Mouse (Mus musculus) heart, adult 11 months (tissue): ENCODE data around the gene Zfp653.
"Not testable (repeated sequence)": the region's sequence is repeated elsewhere in the genome, so short reads cannot be mapped to it uniquely, and the experiment has no call there.

Source experiments
- DNase-seq: peaks from one replicate; pipeline ENCODE4 v3.0.0; 2022

The Zfp653 gene

DNA sequence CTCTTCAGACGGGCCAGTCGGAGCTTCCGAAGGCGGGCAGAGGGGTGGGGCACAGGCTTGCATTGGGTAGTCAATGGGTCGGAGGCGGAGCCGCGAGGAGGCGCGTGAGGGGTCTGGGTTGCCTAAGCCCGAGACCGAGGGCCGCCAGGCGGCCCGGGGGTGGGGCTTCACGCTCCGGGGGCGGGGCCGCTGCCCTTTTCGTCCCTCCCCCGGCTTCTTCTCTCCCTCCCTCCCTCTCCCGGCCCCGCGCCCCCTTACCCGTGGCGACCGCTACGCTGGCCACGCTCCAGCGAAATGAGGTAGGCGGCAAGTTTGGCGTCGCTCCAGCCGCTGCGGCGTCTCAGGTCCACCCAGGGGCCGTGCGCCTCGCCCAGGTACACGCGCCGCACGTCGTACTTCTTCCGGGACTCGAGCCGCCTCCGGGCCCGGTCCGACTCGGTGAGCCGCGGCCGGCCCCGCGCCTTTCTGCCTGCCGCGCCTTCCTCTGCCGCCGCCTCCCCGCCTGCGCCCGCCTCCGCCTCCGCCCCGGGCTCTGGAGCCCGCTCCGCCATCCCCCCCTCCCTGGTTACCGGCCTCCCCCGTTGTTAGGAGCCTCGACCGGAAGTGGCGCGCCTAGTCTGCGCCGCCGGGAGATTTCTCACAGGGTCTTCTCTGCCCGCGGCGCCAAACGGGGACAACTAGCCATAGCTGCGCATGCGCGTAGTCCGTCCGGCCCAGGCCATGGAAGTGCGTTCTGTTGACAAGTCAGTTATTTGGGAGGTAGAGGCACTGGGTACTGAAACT lies at the start of gene Zfp653, which contains the start of gene Gm49318:
Gene Zfp653 (minus strand): TSS at position 586 of the 783 bp plus-strand sequence.
Gene Gm49318 (minus strand): TSS at position 469 of the 783 bp plus-strand sequence.
- DNase-seq, result peak; percentile 100

DNA sequence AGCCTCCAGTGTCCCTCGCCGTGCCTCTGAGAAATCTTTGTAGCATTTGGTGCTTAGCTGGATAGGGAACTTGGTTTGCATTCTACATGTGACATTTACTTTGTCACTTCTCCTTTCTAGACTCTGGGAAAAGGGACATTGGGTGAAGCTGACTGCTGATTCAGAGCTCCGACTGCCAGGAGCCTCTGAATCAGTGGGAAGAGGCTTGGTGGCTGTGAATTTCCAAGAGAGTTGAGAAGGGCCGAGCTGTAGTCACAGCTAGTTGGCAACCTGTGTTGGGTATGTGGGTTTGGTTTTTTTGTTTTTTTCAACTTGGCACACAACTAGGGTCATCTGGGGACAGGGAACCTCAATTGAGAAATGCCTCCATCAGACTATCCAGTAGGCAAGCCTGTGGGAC lies 48.4 kb upstream of the Zfp653 start:
- peak; percentile 93 for DNase-seq

DNA sequence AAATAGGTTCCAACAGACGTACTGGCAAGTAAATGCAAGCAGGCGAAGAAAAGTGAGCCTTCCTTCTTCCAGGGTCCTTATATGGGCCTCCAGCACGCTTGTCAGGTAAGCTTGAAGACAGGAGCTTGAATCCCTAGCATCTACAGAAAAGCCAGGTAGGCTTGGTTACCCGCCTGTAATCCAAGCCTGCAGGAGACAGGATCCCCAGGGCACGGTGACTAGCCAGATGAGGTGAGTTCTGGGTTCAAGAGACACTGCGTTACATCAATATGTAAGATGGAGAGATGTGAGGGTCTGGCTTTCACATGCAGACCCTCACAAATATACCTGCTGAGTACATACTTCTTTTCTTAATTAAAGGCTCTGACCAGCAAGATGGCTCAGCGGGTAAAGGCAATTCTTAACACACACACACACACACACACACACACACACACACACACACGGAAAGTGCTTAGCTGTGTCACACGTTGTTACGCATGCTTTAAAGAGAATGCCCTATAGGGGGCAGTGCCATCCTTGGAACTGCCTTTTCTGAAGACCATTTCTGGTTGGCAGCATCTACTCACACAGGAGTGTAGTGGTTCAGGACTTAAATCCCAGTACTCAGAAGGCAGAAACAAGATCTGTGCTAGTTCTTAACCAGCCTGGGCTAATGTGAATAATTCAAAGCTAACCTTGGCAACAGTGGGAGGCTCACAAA lies 46.7 kb upstream of the Zfp653 start:
- peak; percentile 87 for DNase-seq

DNA sequence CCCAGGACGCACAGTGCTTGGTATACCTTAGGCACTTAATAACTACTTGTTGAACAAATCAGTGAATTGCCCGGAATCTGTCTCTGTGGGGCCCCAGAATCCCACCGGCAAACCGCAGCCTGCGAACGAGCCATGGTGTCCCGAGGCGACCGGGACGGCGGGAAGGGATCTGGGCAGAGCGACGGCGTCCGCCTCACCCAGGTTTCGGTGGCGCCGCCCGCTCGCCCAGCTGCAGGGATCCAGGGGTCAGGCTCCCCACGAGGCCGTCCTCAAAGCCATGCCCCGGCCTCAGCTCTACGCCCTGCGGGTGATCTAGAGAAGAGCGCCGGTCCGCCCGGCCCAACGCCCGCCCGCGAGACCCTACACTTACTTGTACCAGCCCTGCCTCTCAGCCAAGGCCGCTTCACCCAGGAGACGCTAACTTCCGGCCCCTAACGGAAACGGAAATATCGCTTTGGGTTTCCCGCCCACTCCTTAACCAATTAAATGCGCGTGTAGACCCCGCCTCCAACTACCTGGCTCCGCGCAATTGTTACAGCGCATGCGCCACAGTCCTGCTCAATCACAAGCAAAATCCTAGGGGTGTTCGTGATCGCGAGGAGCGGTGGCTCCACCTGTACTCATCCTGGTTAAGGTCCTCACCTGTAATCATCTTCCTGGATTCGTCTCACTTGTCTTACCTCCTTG lies 45.7 kb upstream of the Zfp653 start, which contains the start of gene Elof1:
Gene Elof1 (minus strand): TSS at position 433 of the 687 bp plus-strand sequence.
- DNase-seq, result peak; percentile 99

DNA sequence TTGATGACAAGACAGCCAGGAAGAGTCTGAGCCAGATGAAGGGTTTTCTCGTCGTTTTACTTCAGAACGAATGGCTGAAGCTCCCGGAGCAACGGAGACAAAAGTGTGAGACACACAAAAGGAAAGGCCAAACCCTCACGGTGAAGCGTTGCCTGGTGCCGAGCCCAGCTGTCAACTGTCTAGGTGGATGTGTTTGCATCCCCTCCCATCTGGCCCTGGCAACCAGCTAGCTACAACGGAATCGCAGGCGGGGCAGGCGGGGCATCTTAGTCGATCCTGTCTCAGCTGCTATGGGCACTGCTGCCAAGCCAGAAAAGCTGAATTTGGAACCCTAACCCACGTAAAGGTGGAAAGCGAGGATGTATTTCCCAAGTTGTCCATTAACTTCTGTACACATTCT lies 44.9 kb upstream of the Zfp653 start:
- DNase-seq, result no peak

DNA sequence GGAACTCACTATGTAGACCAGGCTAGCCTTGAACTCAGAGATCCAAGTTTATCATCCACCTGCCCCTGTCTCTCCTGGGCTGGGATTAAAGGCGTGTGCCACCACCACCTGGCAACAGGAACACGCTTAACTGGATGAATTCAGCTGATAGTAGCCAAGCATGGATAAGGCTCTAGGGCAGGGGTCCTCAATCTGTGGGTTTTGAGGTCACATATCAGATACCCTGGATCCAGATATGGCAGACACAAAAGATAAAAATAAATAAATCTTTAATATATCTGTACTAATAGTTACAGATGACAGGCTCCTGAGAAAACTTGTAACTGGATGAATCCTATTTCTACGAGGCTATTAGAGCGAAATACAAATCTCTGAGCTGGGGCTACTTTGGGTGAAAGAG lies 44.5 kb upstream of the Zfp653 start:
- no peak for DNase-seq

DNA sequence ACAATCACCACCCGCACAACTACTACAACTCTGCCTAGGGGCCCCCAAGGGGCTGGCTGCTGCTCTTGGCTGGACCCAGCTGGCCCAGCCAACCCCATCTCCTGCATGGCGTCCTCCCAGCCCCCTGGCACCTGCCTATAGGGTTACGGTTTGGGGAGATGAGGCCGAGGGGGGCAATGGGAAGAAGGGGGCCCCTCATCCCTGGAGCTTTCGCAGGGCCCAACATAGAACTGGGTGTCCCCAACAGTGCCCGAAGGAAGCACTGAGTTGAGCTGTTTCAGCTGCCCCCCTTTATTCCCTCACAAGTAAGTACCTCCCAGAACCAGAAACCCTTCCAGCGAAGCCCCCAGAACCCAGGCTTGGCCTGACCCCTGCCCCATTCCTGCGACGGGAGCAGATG lies 37.0 kb upstream of the Zfp653 start:
- peak; percentile 91 for DNase-seq

DNA sequence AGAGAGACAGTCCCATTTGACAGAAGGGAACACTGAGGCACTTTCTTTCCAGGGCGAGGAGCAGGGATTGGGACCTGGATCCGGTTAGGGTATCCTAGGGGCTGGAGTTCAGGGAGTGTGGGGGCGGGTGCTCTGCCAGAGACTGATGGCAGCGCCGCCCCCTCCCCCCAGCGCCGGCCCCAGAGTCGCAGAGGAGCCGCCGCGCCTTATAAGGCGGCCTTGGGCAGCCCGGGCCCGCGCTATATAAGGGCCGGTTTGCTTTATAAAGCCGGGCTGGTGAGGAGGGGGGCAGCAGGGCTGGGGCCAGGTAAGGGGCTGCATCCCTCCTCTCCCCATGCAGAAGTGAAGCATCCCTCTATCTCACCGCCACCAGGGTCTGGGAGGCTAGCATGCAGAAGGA lies 28.7 kb upstream of the Zfp653 start:
- DNase-seq, result no peak

DNA sequence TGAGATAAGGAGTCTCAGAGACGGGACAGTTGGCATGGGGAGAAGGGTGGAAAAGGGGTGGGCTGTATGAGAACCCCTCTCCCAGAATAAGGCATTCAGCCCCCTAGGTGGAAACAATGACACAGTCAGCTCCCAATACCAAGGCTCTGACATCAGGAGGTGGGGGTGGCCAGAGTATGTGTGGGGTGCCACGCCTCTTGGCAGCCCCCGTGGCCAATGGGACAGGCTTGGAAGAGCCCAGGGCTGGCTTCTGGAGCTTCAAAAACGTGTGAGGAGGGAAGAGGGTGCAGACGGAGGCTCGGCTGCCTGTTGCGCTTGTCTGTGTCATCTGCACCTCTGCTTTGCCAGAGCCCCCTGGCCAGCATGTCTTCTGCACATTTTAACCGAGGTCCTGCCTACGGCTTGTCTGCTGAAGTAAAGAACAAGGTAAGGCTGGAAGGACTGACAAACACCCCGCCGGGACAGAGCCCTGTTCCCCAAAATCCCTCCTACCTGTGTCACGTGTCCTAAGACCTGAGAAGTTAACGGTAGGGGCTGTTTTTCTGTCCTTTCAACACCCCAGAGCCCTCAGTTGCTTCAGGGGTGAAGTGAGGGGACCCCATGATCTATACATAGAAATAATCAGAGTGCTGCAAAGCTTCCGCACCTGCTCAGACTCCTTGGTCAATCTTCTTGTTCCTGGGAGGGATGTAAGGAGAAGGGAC lies 28.0 kb upstream of the Zfp653 start, which contains the start of gene Cnn1:
Gene Cnn1 (plus strand): TSS at position 224 of the 704 bp plus-strand sequence.
- DNase-seq, result peak; percentile 92

DNA sequence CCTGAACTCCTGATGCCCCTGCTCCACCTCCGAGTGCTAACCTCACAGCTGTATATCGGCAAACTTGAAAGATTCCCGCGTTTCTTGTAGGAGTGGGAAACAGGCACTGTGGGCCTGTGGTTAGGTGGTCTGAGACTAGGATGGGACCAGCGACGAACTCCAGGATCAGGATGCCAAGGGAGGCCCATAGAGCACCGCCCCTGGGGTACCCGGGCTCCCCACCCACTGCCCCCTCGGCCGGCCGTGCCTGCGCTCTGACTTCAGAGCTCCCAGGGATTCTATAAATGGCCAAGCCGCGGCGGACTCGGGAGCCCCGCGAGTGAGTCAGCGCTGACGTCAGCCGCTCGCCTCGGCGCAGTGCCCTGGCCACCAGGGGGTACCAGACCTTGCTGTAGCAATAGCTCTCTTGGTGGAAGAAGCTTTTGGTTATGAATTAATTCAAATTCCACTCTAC lies 24.7 kb upstream of the Zfp653 start:
- DNase-seq, result peak; percentile 98

DNA sequence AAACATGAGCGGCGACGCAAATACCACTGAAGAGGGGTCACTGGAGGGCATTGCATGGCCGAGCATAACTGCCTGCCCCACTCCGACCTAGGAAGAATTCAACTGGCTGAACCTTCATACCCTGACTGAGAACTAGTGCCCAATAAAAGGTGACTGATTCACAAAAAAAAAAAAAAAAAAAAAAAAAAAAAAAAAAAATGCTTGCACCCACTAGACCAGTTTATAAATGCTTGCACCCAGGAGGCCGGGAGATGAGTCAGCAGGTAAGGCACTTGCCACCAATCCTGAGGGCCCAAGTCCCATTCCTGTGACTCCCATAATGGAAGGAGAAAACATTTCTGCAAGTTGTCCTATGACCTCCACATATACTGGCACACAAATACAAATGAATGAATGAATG lies 21.6 kb upstream of the Zfp653 start:
- DNase-seq, result no peak

DNA sequence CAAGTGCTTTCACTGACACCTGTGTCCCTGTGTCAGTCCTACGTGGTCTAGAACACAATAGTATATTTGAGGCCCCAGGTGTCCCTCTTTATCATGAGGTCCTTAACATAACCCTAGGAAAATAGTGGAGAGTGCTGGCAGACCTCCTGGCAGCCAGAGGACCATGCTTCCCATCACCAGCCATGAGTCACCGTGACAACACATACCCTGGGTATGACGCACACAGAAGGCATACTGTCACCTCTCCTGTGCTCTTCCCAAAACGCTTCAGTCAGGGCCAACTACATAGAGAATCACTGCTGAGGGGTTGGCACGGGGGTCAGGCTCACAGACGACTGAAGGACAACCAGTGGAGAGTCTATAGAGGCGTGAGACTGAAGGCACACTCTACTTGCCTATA lies 18.8 kb upstream of the Zfp653 start:
- no peak for DNase-seq

DNA sequence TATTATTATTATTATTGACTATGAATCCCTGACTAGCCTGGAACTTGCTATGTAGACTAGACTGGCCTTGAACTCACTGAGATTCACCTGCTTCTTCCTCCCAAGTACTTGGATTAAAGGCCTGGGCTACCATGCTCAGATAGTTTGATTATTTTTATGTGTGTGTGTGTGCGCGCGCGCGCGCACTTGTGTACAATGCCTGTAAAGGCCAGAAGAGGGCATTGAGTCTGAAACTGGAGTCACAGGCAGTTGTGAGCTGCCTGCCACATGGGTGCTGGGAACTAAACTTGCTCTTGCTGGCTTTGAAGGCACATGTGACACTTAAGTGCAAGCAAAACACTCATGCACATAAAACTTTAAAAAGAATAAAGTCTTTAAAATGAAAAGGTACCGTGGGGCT lies 18.1 kb upstream of the Zfp653 start:
- DNase-seq, result no peak

DNA sequence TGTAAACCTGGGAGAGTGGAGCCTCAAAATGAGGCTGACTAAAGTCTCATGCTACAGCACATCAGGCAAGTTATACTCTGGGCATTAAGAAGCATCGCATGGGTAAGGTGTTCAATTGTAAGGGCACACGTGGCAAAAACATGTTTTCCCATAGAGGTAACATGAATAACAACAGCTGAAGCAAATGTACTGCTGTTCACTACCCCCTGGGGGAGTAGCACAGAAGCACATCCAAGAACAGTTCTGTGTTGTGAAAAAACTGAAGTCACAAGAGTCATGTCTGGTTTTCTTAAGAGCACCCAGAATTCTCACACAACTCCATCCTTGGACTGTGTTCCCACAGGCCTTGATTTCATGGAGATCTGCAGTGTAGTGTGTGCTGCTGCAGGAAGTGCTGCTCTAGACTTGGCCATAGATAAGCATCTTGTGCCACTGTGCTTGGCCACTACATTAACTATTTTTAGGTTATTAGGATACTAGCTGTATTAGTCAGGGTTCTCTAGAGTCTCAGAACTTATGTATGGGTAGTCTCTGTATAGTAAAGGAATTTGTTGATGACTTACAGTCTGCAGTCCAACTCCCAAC lies 15.9 kb upstream of the Zfp653 start:
- no peak for DNase-seq

DNA sequence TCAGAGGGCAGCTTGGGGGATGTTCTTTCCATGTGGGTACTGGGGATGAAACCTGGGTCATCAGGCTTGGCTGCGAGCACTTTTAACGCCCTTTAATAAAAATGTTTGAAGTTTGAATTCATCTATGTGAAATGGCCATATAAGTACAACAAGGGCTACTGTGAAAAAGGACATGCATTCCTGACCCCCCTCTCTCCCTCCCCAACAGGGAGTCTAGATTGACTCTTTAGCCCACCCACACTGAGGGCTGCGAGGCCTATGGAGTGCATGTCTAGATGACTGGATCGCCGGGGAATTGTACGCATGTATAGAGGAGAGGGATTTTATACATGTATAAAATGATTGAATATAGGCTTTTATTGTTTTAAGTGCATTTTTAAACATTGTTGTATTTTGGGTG lies 14.8 kb upstream of the Zfp653 start:
- no peak for DNase-seq

DNA sequence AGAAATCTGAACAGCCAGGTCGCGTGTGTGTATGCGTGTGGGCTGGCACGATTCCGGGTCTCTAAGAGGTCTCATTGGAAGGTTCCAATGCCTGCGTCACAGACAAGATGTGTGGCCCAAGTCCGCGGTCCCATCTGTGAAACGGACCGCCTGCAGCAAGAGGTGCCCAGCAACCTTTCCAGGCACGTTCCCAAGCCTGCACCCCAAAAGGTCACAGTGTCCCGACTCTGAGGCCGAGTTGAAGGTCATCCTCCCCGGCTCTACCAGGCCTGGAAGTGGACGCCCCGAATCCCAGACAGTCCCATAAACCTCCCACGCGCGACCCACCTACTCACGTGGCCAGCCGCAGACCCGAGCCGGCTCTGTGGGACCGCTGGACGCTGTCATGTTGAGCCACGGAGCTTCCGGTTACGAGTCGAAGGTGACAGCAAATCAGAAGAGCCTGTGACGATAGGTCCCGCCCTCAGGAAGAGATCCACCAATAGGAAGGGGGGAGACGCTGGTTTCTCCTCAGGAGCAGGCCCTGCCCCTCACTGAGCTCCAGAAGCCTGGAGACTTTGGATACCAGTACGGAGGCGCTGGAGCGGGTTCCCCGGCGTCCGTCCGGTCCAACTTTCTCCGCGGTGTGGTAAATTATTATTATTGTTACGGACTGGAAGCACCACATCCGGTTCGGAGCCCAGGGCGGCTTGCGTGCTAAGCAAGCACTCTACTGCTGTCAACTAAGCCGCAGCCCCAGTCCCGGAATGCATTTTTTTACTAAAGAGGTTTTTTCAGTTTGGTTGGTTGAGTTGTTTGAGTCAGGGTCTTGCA lies 14.1 kb upstream of the Zfp653 start, which contains the start of gene Ecsit:
Gene Ecsit (minus strand): TSS at position 417 of the 813 bp plus-strand sequence.
- DNase-seq, result peak; percentile 100

DNA sequence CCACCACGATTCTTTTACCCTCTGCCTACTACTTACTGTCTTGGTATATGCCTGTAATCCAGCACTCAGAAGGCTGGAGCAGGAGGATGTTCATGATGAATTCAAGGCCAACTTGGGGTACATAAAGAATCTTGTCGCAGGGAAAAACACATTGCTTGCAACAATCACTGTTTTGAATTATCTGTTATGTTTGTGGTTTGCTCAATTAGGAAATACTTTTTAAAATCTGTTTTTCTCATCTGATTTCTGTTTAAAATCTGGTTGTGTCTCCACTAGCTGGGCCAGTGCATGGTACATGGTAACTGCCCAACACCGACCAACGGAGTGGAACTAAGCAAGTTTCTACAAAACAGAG lies 13.5 kb upstream of the Zfp653 start:
- no peak for DNase-seq

DNA sequence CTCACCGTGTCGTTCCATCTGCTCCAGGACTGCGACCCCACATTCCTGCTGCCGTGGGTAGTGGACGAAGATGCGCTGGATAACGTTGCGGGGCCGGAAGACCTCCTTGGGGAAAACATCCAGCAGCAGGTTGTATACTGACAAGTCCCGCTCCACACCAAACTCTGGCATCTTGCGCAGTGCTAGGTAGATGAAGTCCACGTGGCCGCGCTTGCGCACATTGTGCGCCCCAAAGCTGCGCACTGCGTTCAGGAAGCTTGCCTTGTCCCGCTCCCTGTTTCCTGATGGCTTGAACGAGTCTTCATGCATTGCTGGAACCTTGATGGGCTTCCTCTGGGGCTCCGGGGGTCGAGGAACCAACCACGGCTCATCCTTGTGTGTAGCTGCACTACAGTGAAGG lies 5.0 kb upstream of the Zfp653 start:
- peak; percentile 82 for DNase-seq

DNA sequence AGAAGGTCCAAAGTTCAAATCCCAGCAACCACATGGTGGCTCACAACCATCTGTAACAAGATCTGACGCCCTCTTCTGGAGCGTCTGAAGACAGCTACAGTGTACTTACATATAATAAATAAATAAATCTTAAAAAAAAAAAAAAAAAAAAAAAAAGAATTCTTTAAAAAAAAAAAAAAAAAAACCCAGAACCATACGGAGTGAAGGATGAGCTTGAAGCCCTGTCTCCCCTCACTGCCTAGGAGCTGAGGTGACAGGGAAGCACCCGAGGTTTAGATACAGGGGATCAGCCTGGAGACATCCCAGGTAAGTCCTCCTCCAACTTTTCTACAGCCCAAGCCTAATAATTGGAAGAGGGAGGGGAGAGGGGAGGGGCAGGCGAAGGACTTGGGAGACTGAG lies 4.6 kb upstream of the Zfp653 start:
- not testable (repeated sequence) for DNase-seq

DNA sequence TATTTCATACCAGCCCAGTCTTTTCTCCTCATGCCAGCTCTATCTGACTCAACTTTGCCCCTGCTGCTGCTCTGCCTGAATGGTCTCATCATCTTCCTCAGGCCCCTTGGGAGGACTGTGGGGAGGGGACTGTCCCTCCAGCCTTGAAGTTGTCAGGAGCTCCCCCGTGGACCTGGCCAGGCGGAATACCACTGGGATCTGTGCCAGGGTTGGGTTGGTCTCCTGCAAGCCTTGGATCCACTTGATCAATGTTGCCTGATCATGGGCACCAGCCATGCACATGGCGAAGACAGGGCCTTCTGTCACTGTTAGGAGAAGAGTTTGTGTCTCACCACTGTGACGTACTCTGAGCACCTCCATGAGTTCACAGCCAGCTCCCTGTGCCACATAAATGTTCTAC lies 1.1 kb upstream of the Zfp653 start:
- peak; percentile 93 for DNase-seq

DNA sequence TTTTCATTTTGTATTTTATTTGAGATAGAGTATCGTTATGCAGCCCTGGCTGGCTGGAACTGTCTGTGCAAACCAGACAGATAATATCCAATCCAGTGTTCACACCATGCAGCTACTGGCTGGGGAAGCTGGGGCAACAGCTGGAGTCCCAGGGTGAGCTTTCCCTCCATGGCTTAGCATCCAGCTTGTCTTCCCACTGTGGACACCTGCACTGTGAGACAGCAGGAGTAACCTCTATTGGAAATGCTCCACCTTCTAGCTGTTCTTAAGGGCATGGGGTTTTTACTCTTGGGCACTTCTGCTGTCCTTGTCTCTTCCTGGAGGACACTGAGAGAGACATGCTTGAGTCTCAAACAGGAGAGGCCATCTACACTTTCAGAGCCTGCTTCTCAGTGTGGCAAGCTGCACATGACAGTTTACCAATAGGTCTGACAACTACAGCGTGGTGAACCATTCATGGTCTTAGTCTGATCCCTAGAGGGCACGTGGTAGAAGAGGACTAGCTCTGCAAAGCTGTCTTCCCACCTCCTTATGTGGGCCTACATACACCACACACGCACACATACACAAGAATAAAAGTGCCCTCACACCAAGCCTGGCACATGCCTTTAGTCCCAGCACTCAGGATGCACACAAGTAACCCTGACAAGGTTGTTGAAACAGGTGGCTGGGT lies 1.2 kb downstream of the Zfp653 start:
- peak; percentile 85 for DNase-seq
